Mouse (Mus musculus) embryonic fibroblast, embryonic 13.5 days (primary cell): ENCODE measurements around the gene Snupn. TPM values are rescaled to one million over a fixed set of nuclear protein-coding genes. Genes with fewer than 3 reads are reported as not detected.
A peak's percentile ranks its signal among the peaks of the same experiment; 100 is the strongest.

ENCODE experiments used
- H3K27ac ChIP-seq: 2 replicates; pipeline ENCODE4 v1.5.1; 2012; ENCODE audit warnings: low read length, control low read depth, inconsistent platforms; ENCODE audit not compliant: insufficient read depth
- H3K4me1 ChIP-seq: 2 replicates; pipeline ENCODE4 v1.6.1; 2011; ENCODE audit warnings: low read length; ENCODE audit not compliant: control insufficient read depth, insufficient read depth
- H3K4me3 ChIP-seq: 2 replicates; pipeline ENCODE4 v1.5.1; 2011; ENCODE audit warnings: mild to moderate bottlenecking, control low read depth, low read length; ENCODE audit not compliant: insufficient read depth
- CTCF ChIP-seq: IDR thresholded peaks from 2 replicates; pipeline ENCODE4 v1.5.1; 2011; ENCODE audit warnings: mild to moderate bottlenecking, control low read depth, low read length, moderate library complexity, borderline replicate concordance; ENCODE audit not compliant: insufficient read depth
- POLR2A ChIP-seq: IDR thresholded peaks from 2 replicates; pipeline ENCODE4 v1.6.1; 2011; ENCODE audit warnings: low read depth, mild to moderate bottlenecking, control low read depth, low read length, moderate library complexity
- polyA plus RNA-seq: library from polyadenylated mRNA; stranded (reverse); fragments of >200 nt; gene quantifications from 2 replicates; pipeline ENCODE4 v1.2.4, GENCODE M21; 2011; ENCODE audit warnings: low read depth; ENCODE audit not compliant: missing spikeins, insufficient read length

The Snupn gene
- polyA plus RNA-seq, 1 experiment, result 14.5 TPM

- Histone ChIP-seq H3K27ac (no peak overlapping the region), H3K4me1 (no peaks in the 10 kb centered on the region), H3K4me3 (no peak overlapping the region)
- TF ChIP-seq POLR2A (no peak), CTCF (no peak)
Observed at GRCm38 (mm10) chr9:56958689-56959088, 8.0 kb downstream of the Snupn start.

- H3K4me3 ChIP-seq, result no peak overlapping the region
- H3K27ac ChIP-seq, result no peak overlapping the region
- TF ChIP-seq CTCF, result no peak
- TF ChIP-seq POLR2A, result no peak
- no peaks in the 10 kb centered on the region for H3K4me1 ChIP-seq
Observed at GRCm38 (mm10) chr9:56961591-56961990, 10.9 kb downstream of the Snupn start.

GRCm38 (mm10) chr9:56970158-56970557 lies 19.5 kb downstream of the Snupn start:
- peaks cover 9% of the 10 kb centered on the region for H3K4me1 ChIP-seq
- H3K27ac ChIP-seq, result peak overlapping the region; percentile 73
- TF ChIP-seq POLR2A (no peak), CTCF (no peak)
- no peak overlapping the region for H3K4me3 ChIP-seq

DNA sequence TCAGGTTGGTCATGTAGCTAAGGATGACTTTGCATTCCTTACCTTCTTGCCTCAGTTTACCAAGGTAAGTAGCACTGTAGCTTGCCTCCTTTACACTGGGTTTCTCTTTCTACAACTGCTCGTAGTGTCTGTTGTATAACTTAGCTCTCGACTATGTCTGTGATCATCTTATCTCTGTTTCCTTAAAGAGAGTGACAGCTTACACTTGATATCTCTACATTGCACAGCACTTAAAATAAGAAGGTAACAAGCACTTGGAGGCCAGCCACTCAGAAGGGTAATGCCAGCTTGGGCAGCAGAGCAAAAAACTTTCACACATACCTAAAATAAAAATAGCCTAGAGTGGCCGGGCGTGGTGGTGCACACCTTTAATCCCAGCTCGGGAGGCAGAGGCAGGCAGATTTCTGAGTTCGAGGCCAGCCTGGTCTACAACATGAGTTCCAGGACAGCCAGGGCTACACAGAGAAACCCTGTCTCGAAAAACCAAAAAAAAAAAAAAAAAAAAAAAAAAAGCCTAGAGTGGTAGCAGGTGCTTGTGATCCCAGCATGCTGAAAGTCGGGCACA lies 23.4 kb downstream of the Snupn start:
- TF ChIP-seq POLR2A (no peak), CTCF (no peak)
- Histone ChIP-seq H3K4me3 (no peak overlapping the region), H3K27ac (no peak overlapping the region), H3K4me1 (peaks cover 9% of the 10 kb centered on the region)

DNA sequence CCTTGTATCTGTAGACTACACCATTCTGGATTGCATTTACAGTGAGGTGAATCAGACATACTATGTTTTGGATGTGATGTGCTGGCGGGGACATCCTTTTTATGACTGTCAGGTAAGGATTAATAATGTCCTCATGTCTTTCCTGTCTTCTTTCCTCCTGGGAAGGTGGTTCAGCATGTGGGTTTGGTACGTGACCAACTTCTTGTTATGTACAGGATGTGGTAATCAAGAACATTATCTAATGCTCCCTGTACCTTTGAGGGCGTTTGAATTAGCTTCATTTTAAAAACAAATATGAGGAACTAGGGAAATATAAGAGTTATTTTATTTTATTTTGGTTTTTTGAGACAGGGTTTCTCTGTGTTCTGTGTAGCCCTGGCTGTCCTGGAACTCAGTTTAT lies 24.5 kb downstream of the Snupn start:
- Histone ChIP-seq H3K4me3 (no peak overlapping the region), H3K27ac (no peak overlapping the region), H3K4me1 (peaks cover 5% of the 10 kb centered on the region; the same call in 1 of the 2 replicates)
- TF ChIP-seq POLR2A (no peak), CTCF (no peak)

GRCm38 (mm10) chr9:56980186-56980585 lies 29.5 kb downstream of the Snupn start:
- TF ChIP-seq POLR2A (no peak), CTCF (no peak)
- Histone ChIP-seq H3K4me3 (no peak overlapping the region), H3K27ac (no peak overlapping the region), H3K4me1 (peaks cover 7% of the 10 kb centered on the region; the same call in 1 of the 2 replicates)

- no peak overlapping the region for H3K4me3 ChIP-seq
- TF ChIP-seq POLR2A (peak; percentile 52; the same call in 1 of the 2 replicates), CTCF (no peak)
- peaks cover 7% of the 10 kb centered on the region; the same call in 1 of the 2 replicates for H3K4me1 ChIP-seq
- H3K27ac ChIP-seq, result peak overlapping the region; percentile 90
Observed at GRCm38 (mm10) chr9:56981502-56981901, 30.8 kb downstream of the Snupn start.

GRCm38 (mm10) chr9:56994286-56995197 lies 43.9 kb downstream of the Snupn start, which contains the start of gene Ptpn9:
Ptpn9 (plus strand) TSS chr9:56994923.
- Histone ChIP-seq H3K27ac (peak within 1 kb of the TSS; percentile 92), H3K4me1 (0 out of 2 replicates have a peak, but pooled peaks cover 4% of the 10 kb centered on the region), H3K4me3 (peak within 1 kb of the TSS; percentile 94)
- peak; percentile 57 for TF ChIP-seq POLR2A
- peak; percentile 55; the same call in 1 of the 2 replicates for TF ChIP-seq CTCF

DNA sequence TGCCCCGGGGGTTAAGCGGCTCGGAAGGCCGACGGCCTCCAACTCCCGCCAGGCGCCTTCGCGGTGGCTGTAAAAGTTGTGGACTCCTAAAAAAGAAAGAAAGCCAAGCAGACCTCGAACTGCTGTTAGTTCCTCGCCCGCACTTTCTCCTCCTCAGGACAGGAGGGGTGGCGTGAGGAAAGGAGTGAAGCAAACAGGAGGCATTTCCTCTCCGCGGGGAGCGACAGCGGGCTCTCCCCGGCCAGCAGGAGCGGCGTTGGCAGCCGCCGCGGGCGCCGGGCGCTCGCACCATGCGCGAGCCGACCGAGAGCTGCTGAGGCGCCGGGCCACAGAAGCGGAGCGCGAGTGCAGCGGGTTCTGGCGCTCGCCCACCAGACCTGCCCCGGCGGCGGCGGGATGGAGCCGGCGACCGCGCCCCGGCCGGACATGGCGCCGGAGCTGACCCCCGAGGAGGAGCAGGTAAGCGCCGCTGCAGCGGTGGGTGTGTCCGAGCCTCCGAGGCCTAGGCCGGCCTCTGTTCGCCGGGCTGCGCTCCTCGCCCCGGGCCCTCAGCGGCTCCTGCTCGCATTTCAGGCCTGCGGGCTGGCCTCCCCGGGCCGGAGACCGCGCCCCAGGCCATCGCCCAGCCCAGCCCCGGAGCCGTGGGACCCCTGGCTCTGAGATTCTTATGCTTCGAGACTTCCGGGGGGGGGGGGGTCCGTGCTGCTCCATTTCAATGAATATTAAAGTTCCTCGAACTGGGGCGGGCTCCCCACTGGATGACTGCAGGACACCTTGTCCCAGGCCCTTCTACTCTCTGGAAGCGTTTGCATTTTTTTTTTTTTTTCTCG lies 44.7 kb downstream of the Snupn start:
- Histone ChIP-seq H3K4me3 (peak overlapping the region; percentile 94), H3K27ac (peak overlapping the region; percentile 92), H3K4me1 (0 out of 2 replicates have a peak, but pooled peaks cover 4% of the 10 kb centered on the region)
- TF ChIP-seq CTCF (no peak), POLR2A (no peak)
